Mouse (Mus musculus): ENCODE data around the gene Ube2h.

DNA sequence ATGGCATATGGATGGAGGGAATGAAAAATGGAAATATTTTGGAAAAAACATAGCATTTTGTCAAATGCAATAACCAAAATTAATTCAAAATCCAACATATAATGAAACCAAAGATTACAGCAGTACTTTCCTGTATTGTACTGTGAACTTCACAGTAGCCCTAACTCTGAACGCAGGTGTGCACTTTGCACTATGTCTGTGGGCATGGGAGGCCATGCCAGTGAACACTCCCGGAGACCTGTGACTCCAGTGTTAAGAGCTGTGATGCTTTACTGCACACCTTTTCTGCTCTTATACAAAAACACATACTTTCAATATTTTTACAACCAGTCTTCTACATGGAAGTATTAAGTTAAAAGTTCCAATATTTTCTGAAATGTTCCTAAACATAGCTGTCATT, 66.3 kb downstream of the Ube2h start:
- no peak for TF ChIP-seq CTCF (IDR thresholded peaks at IDR 0.05; ENCODE audit: low read depth)
- no peak for TF ChIP-seq EP300 (IDR thresholded peaks at IDR 0.05; ENCODE audit: low read depth)
